Mouse (Mus musculus) liver, adult 2 months (tissue): ENCODE measurements around the gene Gadd45gip1. TPM values are rescaled to one million over a fixed set of nuclear protein-coding genes. Genes with fewer than 3 reads are reported as not detected.

ENCODE experiments used
- DNase-seq: peaks from one replicate; pipeline ENCODE4 v3.0.0-alpha.2; 2011; ENCODE audit warnings: low read depth, low spot score; ENCODE audit errors: extremely low read depth
- H3K27ac ChIP-seq: fragments of 200-500 bp; replicated peaks from 2 replicates; pipeline ENCODE4 v1.5.1; 2012; ENCODE audit warnings: low read depth, mild to moderate bottlenecking, control low read depth, inconsistent platforms, low read length; ENCODE audit not compliant: insufficient read depth
- H3K27me3 ChIP-seq: fragments of 200-500 bp; 2 replicates; pipeline ENCODE4 v1.6.1; 2012; ENCODE audit warnings: mild to moderate bottlenecking, moderate library complexity, low read length, inconsistent platforms; ENCODE audit not compliant: control insufficient read depth, insufficient read depth
- H3K36me3 ChIP-seq: fragments of 200-500 bp; 2 replicates; pipeline ENCODE4 v1.6.1; 2012; ENCODE audit warnings: low read length, inconsistent platforms; ENCODE audit not compliant: control insufficient read depth, insufficient read depth
- H3K4me1 ChIP-seq: fragments of 200-500 bp; 2 replicates; pipeline ENCODE4 v1.6.1; 2011; ENCODE audit warnings: low read length; ENCODE audit not compliant: control insufficient read depth, insufficient read depth
- H3K4me3 ChIP-seq: fragments of 200-500 bp; 2 replicates; pipeline ENCODE4 v1.5.1; 2011; ENCODE audit warnings: low read depth, mild to moderate bottlenecking, control low read depth, low read length, moderate library complexity; ENCODE audit not compliant: insufficient read depth
- H3K79me2 ChIP-seq: fragments of 200-500 bp; 2 replicates; pipeline ENCODE4 v1.6.1; 2012; ENCODE audit warnings: inconsistent platforms, mild to moderate bottlenecking, low read length, moderate library complexity; ENCODE audit not compliant: control insufficient read depth, insufficient read depth
- H3K9ac ChIP-seq: fragments of 200-500 bp; 2 replicates; pipeline ENCODE4 v1.6.1; 2012; ENCODE audit warnings: low read depth, mild to moderate bottlenecking, control low read depth, inconsistent platforms, low read length
- CTCF ChIP-seq: fragments of 200-500 bp; IDR thresholded peaks from 2 replicates; pipeline ENCODE4 v1.5.1; 2011; ENCODE audit warnings: low read depth, low read length, control low read depth
- POLR2A ChIP-seq: fragments of 200-500 bp; IDR thresholded peaks from 2 replicates; pipeline ENCODE4 v1.6.1; 2011; ENCODE audit warnings: low read length, control low read depth; ENCODE audit not compliant: insufficient read depth; ENCODE audit errors: extremely low read depth
- whole genome bisulfite sequencing: fragments of 180-500 bp; shearing (Covaris S2); methylation state at CpG from one replicate; pipeline ENCODE4 v1.1.7; 2018; 5-methylcytosine and 5-hydroxymethylcytosine counted together
- polyA plus RNA-seq: library from polyadenylated mRNA; depleted of rRNA; stranded (reverse); fragments of >200 nt; gene quantifications from 2 replicates; pipeline ENCODE4 v1.2.3, GENCODE M21; 2012; rRNA removed
- total RNA-seq: library from RNA; depleted of rRNA; stranded (reverse); fragments of >200 nt; gene quantifications from 2 replicates; pipeline ENCODE4 v1.2.3, GENCODE M21; 2014; rRNA removed

The Gadd45gip1 gene
- total RNA-seq (26.7 and 28.1 TPM in 2 replicates), polyA plus RNA-seq (29.8 and 34.2 TPM in 2 replicates)

DNA sequence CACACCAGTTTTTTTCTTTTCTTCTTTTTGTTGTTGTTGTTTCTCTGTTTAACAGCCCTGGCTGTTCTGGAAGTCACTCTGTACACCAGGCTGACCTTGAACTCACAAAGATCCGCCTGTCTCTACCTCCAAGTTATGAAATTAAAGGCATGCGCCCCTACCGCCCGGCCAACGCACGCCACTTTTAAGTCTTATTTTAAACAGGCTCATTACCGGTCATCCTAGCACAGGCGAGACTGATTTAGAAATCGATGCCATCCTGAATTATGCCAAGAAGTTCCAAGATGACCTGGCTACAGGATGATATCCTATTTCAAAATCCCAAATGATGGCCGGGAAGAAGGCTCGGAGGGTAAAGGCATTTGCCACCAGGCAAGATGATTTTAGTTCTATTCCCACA lies at the start of gene Gadd45gip1:
Gene Gadd45gip1, plus strand, starts transcription at position 33 of the 400 bp plus-strand sequence.
- peak within 1 kb of the TSS; percentile 68 for H3K4me3 ChIP-seq
- H3K9ac ChIP-seq = peak within 1 kb of the TSS; percentile 98
- 8% methylated on average over 11 of the region's 11 CpGs for WGBS
- DNase-seq = peak; percentile 92
- no peaks in the 10 kb centered on the region for H3K27me3 ChIP-seq
- peaks cover 6% of the 10 kb centered on the region; the same call in 1 of the 2 replicates for H3K4me1 ChIP-seq
- peaks cover 13% of the 10 kb centered on the region; the same call in 1 of the 2 replicates for H3K36me3 ChIP-seq
- TF ChIP-seq POLR2A (no peak), CTCF (peak; percentile 64)
- H3K79me2 ChIP-seq = peaks cover 8% of the 10 kb centered on the region; the same call in 1 of the 2 replicates
- H3K27ac ChIP-seq = peak within 1 kb of the TSS; percentile 86

DNA sequence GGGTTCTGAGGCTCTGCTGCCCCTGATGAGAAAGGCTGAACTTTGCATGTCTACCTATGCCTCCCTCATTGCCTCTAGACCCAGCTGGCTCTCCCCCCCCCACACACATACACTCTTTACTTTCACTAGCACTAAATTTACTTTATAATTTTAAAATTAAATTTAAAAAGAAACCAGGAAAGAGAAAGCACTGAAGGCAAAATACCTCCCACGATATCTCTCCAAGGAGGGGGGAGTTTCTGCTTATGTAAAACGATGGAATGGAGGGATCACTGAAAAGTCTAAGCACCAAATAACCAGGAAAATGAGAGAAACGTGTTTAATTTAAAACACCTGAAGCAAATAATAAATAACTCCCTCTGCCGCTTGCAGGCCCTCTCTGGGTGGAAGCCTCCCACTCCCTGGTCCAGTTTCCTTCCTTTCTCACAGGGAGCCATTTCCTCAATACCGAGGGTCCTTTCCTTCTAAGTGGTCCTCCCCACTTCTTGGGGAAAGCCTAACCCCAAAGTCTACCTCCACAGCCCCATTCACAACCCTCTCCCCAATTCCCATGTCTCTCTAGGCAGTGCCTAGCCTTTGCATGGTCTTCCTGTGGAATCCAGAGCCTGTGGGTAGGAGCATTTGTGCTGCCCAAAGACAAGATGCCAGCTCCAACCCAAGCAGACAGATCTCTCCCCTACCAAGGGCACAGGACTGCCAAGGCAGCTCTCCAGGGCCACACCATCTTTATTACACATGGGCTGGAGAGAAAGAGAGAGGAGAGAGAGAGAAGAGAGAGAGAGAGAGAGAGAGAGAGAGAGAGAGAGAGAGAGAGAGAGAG lies 49.4 kb upstream of the Gadd45gip1 start:
- 79% methylated on average over 5 of the region's 5 CpGs for whole genome bisulfite sequencing
- TF ChIP-seq CTCF (no peak), POLR2A (no peak)
- Histone ChIP-seq H3K36me3 (no peaks in the 10 kb centered on the region), H3K4me1 (peaks cover 27% of the 10 kb centered on the region), H3K27me3 (no peaks in the 10 kb centered on the region), H3K9ac (no peak overlapping the region), H3K4me3 (no peak overlapping the region), H3K79me2 (peaks cover 48% of the 10 kb centered on the region), H3K27ac (no peak overlapping the region)
- no peak for DNase-seq

DNA sequence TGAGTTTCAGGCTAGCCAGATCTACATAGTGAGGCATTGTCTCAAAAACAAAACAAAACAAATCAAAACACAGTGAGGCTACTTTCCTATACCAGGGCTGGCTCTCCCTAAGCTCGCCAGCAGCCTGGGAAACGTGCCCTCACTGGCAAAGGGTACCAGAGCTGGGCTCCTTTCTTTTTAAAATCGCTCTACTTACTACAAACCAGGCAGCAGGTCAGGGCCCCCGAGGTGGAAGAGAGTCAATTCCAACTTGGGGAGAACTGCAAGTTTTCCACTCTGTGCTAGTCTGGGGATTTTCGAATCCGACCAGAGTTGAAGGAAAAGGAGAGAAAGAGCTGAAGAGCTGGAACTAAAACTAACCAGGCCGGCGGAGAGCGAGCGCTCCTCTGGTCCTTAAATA lies 48.6 kb upstream of the Gadd45gip1 start:
- Histone ChIP-seq H3K9ac (no peak overlapping the region), H3K36me3 (no peaks in the 10 kb centered on the region), H3K79me2 (peaks cover 50% of the 10 kb centered on the region), H3K4me1 (peaks cover 28% of the 10 kb centered on the region), H3K27ac (no peak overlapping the region), H3K4me3 (no peak overlapping the region), H3K27me3 (no peaks in the 10 kb centered on the region)
- WGBS = 63% methylated on average over 10 of the region's 10 CpGs
- no peak for TF ChIP-seq POLR2A
- no peak for DNase-seq

DNA sequence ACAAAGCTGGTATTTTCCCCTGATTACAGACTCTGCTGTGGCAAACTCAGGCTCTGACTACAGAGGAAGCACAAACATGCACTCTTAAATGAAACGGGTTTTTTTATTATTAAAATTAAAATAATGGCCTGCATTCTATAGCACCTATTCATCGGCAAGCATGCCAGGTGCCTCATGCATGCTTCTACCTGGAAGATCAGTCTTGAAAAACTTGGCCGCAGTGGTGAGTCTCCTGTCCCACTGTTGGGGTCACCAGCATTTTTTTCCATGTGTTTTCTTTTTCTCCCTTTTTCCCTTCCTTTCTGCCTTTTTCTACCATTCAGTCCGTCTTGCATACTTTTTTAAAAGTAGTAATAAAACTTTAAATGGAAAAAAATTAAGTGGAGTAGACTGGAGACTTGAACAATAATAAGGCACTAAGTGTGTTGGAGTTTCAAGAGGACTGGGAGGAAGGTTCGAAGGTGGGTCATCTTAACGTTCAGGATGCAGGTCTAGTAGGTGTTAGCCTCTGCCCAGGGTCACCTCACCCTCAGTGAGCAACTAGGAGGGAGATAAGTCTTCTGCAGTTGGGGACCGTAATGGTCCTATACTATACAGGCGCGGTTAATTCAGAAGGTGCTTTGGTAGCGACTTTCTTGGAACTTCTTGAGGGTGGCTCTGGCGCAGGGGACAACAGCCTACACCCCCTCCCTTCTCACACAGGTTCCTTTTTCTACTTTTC lies 48.0 kb upstream of the Gadd45gip1 start:
- Histone ChIP-seq H3K79me2 (peaks cover 56% of the 10 kb centered on the region), H3K27ac (no peak overlapping the region), H3K4me3 (no peak overlapping the region), H3K27me3 (no peaks in the 10 kb centered on the region), H3K36me3 (no peaks in the 10 kb centered on the region), H3K4me1 (peaks cover 31% of the 10 kb centered on the region), H3K9ac (no peak overlapping the region)
- 79% methylated on average over 11 of the region's 11 CpGs for WGBS
- TF ChIP-seq CTCF = no peak
- no peak for TF ChIP-seq POLR2A
- no peak for DNase-seq

DNA sequence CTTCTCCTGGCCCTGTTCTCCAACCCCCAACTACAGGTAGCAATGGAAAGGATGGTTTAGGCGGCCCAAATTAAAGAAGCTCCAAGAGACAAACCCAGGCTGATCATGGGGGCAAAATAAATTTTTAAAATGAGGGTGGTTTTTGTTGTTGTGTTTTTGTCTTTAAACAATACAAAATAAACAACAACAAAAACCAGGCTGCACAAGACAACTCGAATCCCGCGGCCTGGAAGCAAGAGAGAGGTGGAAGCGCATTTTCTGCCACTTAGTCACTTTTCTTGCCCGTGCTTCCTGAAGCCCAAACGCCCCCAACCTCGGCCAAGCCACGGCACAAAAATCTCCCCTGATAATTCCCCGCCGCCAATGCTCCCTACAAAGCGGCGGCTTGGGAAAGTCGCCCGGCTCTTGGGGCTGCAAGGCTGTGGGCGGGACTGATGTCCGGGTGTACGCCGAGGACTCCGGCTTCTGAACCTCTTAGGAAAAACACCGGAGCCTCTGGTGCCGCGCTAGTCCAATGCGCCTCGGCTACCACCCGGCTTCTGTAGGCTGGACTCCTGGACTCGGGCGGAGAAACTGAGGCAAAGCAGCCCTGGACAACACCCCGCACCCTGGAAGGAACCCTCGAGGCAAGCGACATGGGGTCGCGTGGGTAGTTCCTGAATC lies 47.3 kb upstream of the Gadd45gip1 start:
- 60% methylated on average over 33 of the region's 33 CpGs for WGBS
- H3K4me3 ChIP-seq = no peak overlapping the region
- no peak overlapping the region for H3K9ac ChIP-seq
- peaks cover 61% of the 10 kb centered on the region for H3K79me2 ChIP-seq
- no peak for DNase-seq
- H3K27ac ChIP-seq = no peak overlapping the region
- H3K4me1 ChIP-seq = peaks cover 35% of the 10 kb centered on the region
- H3K36me3 ChIP-seq = no peaks in the 10 kb centered on the region
- no peaks in the 10 kb centered on the region for H3K27me3 ChIP-seq
- TF ChIP-seq POLR2A = no peak
- no peak for TF ChIP-seq CTCF
